Mouse (Mus musculus) embryonic facial prominence, embryonic 14.5 days (tissue): ENCODE data around the gene Fhit. TPM values are rescaled to one million over a fixed set of nuclear protein-coding genes. Genes with fewer than 3 reads are reported as not detected.

ENCODE experiments used
- ATAC-seq: fragments of 200-750 bp; cut with Nextera tagmentation; 2 replicates; pipeline ENCODE4 v1.8.0; 2017; ENCODE audit warnings: low read depth, moderate number of reproducible peaks, moderate TSS enrichment
- DNase-seq: peaks from one replicate; pipeline ENCODE4 v3.0.0-alpha.2; 2015; ENCODE audit warnings: low spot score
- H3K27ac ChIP-seq: fragments of 300-500 bp; sonication (generic); replicated peaks from 2 replicates; pipeline ENCODE4 v1.5.1; 2014; ENCODE audit warnings: low read depth, mild to moderate bottlenecking, low read length, moderate library complexity
- H3K27me3 ChIP-seq: fragments of 300-500 bp; sonication (generic); replicated peaks from 2 replicates; pipeline ENCODE4 v1.6.1; 2014; ENCODE audit warnings: low read length; ENCODE audit not compliant: control insufficient read depth, insufficient read depth
- H3K36me3 ChIP-seq: fragments of 300-500 bp; sonication (generic); 2 replicates; pipeline ENCODE4 v1.6.1; 2014; ENCODE audit warnings: low read length, mixed read lengths; ENCODE audit not compliant: control insufficient read depth, insufficient read depth
- H3K4me1 ChIP-seq: fragments of 300-500 bp; sonication (generic); 2 replicates; pipeline ENCODE4 v1.6.1; 2014; ENCODE audit warnings: antibody characterized with exemption, low read length; ENCODE audit not compliant: control insufficient read depth, insufficient read depth
- H3K4me2 ChIP-seq: fragments of 300-500 bp; sonication (generic); 2 replicates; pipeline ENCODE4 v1.6.1; 2014; ENCODE audit warnings: low read depth, mild to moderate bottlenecking, low read length, moderate library complexity, mixed read lengths
- H3K4me3 ChIP-seq: fragments of 300-500 bp; sonication (generic); 2 replicates; pipeline ENCODE4 v1.5.1; 2014; ENCODE audit warnings: low read depth, mild to moderate bottlenecking, low read length
- H3K9ac ChIP-seq: fragments of 300-500 bp; sonication (generic); 2 replicates; pipeline ENCODE4 v1.6.1; 2014; ENCODE audit warnings: low read depth, mild to moderate bottlenecking, low read length, moderate library complexity, mixed read lengths
- H3K9me3 ChIP-seq: fragments of 300-500 bp; sonication (generic); 2 replicates; pipeline ENCODE4 v1.6.1; 2016; ENCODE audit warnings: low read length; ENCODE audit not compliant: control insufficient read depth
- WGBS: fragments of 180-500 bp; shearing (Covaris S2); extraction: QIAGEN DNeasy Blood & Tissue Kit; methylation state at CpG from one replicate; pipeline ENCODE4 v1.1.7; 2014; 5-methylcytosine and 5-hydroxymethylcytosine counted together
- polyA plus RNA-seq: library from polyadenylated mRNA; unstranded; fragments of >200 nt; fragmentation: Nextera tagmentation; extraction: Ambion mirVana; gene quantifications from 2 replicates; pipeline ENCODE4 v1.2.1, GENCODE M21; 2014

The Fhit gene
- polyA plus RNA-seq, 1 experiment from 2014 or later = 8.1 TPM

- no peaks in the 10 kb centered on the region for H3K9me3 ChIP-seq
- H3K27ac ChIP-seq = no peak overlapping the region
- no peaks in the 10 kb centered on the region for H3K4me1 ChIP-seq
- no peak for ATAC-seq
- DNase-seq = no peak
- 64% methylated on average over 2 of the region's 2 CpGs for WGBS
- H3K4me2 ChIP-seq = no peak overlapping the region
- H3K27me3 ChIP-seq = no peaks in the 10 kb centered on the region
- H3K36me3 ChIP-seq = no peaks in the 10 kb centered on the region
- no peak overlapping the region for H3K4me3 ChIP-seq
- no peak overlapping the region for H3K9ac ChIP-seq
Measured at GRCm38 (mm10) chr14:9688664-9689257, 1473.1 kb downstream of the Fhit start.

- H3K9me3 ChIP-seq = no peaks in the 10 kb centered on the region
- DNase-seq (no peak), ATAC-seq (no peak)
- no peak overlapping the region for H3K9ac ChIP-seq
- no peak overlapping the region for H3K4me2 ChIP-seq
- H3K27ac ChIP-seq = no peak overlapping the region
- no peak overlapping the region for H3K4me3 ChIP-seq
- no peaks in the 10 kb centered on the region for H3K36me3 ChIP-seq
- 85% methylated on average over 1 of the region's 1 CpGs for WGBS
- no peaks in the 10 kb centered on the region for H3K27me3 ChIP-seq
- H3K4me1 ChIP-seq = no peaks in the 10 kb centered on the region
Measured at GRCm38 (mm10) chr14:9684362-9684761, 1477.5 kb downstream of the Fhit start.

DNA sequence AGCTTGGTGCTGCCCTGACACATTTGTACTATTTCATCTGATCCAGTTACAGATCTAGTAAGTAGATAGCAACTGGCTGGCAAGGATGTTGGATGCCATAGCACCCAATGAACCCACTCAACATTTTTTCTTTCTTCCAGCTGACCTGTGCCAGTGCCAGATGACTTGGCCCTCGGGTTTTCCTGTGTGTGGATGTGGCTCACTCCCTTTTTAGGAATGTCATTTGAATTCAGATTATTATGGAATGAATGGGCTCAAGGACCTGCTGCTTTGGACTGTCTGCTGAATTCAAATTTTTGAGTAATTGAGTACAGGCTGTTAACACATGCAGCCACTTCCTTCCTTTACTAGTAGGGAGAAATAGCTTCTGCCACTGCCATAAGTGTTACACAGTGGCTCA is 1489.1 kb downstream of the Fhit start:
- 52% methylated on average over 1 of the region's 1 CpGs for WGBS
- no peak for DNase-seq

GRCm38 (mm10) chr14:9671776-9672175 is 1490.1 kb downstream of the Fhit start:
- ATAC-seq = no peak
- no peaks in the 10 kb centered on the region for H3K27me3 ChIP-seq
- 64% methylated on average over 3 of the region's 3 CpGs for WGBS
- DNase-seq = no peak
- no peaks in the 10 kb centered on the region for H3K36me3 ChIP-seq
- 0 out of 2 replicates have a peak, but pooled peaks cover 7% of the 10 kb centered on the region for H3K9me3 ChIP-seq
- H3K4me3 ChIP-seq = no peak overlapping the region
- no peak overlapping the region for H3K9ac ChIP-seq
- no peak overlapping the region for H3K27ac ChIP-seq
- no peaks in the 10 kb centered on the region for H3K4me1 ChIP-seq
- no peak overlapping the region for H3K4me2 ChIP-seq

More for the DNA sequence above, 1489.1 kb downstream of the Fhit start:
- H3K27ac ChIP-seq = no peak overlapping the region
- H3K4me2 ChIP-seq = no peak overlapping the region
- H3K27me3 ChIP-seq = no peaks in the 10 kb centered on the region
- H3K9ac ChIP-seq = no peak overlapping the region
- no peaks in the 10 kb centered on the region for H3K4me1 ChIP-seq
- no peaks in the 10 kb centered on the region for H3K36me3 ChIP-seq
- 0 out of 2 replicates have a peak, but pooled peaks cover 7% of the 10 kb centered on the region for H3K9me3 ChIP-seq
- ATAC-seq = no peak
- H3K4me3 ChIP-seq = no peak overlapping the region

- Histone ChIP-seq H3K9me3 (0 out of 2 replicates have a peak, but pooled peaks cover 7% of the 10 kb centered on the region), H3K27ac (no peak overlapping the region), H3K27me3 (no peaks in the 10 kb centered on the region), H3K36me3 (no peaks in the 10 kb centered on the region), H3K9ac (no peak overlapping the region), H3K4me3 (no peak overlapping the region), H3K4me1 (no peaks in the 10 kb centered on the region), H3K4me2 (no peak overlapping the region)
- no peak for ATAC-seq
- DNase-seq = no peak
- 94% methylated on average over 1 of the region's 1 CpGs for WGBS
Measured at GRCm38 (mm10) chr14:9669766-9670165, 1492.1 kb downstream of the Fhit start.

DNA sequence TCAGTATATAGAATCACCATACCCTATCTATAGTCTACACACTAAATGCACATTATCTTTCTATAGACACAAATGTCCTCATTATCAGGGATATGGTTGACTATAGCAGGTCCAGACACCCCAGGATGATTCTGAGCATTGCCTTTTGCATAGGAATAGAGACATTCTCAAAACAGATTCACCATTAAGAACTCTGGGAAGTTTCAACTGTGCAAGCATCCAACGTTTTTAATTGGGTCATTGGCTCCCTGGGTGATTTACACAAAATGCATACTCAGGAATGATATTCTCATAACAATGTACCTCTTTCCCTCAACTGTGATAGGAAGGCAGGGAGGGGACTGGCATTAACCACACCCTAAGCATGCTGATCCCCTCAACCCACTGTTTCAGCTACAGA is 1503.4 kb downstream of the Fhit start:
- DNase-seq (no peak), ATAC-seq (no peak)
- Histone ChIP-seq H3K27me3 (no peaks in the 10 kb centered on the region), H3K4me3 (no peak overlapping the region), H3K36me3 (no peaks in the 10 kb centered on the region), H3K9me3 (no peaks in the 10 kb centered on the region), H3K4me1 (no peaks in the 10 kb centered on the region), H3K9ac (no peak overlapping the region), H3K4me2 (no peak overlapping the region), H3K27ac (no peak overlapping the region)
- 53% methylated on average over 1 of the region's 1 CpGs for WGBS

DNA sequence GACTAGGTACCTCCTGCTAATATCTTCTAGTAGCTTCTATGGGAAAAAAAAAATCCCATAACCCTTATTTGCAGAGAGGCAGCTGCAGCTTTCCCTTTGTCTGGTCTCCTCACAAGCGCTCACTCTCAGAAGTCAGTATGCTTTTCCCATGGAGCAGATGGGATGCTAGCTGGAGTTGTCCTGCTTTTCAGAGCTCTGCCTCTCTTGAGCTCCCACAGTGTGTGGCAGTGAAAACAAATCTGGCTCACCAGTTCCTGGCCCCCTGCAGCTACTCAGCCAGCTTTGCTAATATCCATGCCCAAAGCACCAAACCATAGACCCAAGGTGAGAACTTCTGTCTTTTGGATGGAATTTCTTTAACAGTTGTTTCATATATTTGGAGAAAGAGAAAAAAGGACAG is 1510.4 kb downstream of the Fhit start:
- H3K4me3 ChIP-seq = no peak overlapping the region
- no peak overlapping the region for H3K27ac ChIP-seq
- no peaks in the 10 kb centered on the region for H3K4me1 ChIP-seq
- H3K9me3 ChIP-seq = no peaks in the 10 kb centered on the region
- H3K9ac ChIP-seq = no peak overlapping the region
- H3K36me3 ChIP-seq = no peaks in the 10 kb centered on the region
- 69% methylated on average over 1 of the region's 1 CpGs for WGBS
- DNase-seq (no peak), ATAC-seq (no peak)
- no peak overlapping the region for H3K4me2 ChIP-seq
- no peaks in the 10 kb centered on the region for H3K27me3 ChIP-seq

DNA sequence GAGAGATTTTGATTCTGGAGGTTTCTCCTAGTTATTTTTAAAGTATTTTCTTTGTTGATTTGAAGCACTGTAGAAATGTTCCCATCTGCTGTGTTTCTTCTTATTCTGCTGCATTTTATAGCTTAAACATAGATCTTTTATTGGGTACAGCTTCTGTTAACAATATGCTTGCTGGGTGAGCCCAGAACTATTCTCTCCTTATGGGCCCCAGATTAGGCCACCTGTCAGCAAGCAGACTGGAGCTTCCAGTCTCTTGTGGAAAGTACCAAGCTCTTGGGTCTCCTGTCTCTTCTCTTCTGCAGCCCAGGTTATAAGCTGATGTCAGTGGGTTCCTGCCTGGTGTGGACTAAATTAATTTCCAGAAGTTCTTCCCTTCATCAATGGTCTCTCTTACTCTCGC is 1513.4 kb downstream of the Fhit start:
- Histone ChIP-seq H3K4me3 (no peak overlapping the region), H3K27ac (no peak overlapping the region), H3K4me2 (no peak overlapping the region), H3K9ac (no peak overlapping the region), H3K9me3 (no peaks in the 10 kb centered on the region), H3K36me3 (no peaks in the 10 kb centered on the region), H3K27me3 (no peaks in the 10 kb centered on the region), H3K4me1 (peaks cover 4% of the 10 kb centered on the region; the same call in 1 of the 2 replicates)
- DNase-seq = no peak
- 88% methylated on average over 1 of the region's 1 CpGs for WGBS
- ATAC-seq = no peak

GRCm38 (mm10) chr14:9646233-9646632 is 1515.6 kb downstream of the Fhit start:
- WGBS = 89% methylated on average over 7 of the region's 7 CpGs

More at GRCm38 (mm10) chr14:9646233-9646632, 1515.6 kb downstream of the Fhit start:
- Histone ChIP-seq H3K27ac (no peak overlapping the region), H3K27me3 (no peaks in the 10 kb centered on the region), H3K4me2 (no peak overlapping the region), H3K4me1 (peaks cover 4% of the 10 kb centered on the region; the same call in 1 of the 2 replicates), H3K36me3 (no peaks in the 10 kb centered on the region), H3K9me3 (no peaks in the 10 kb centered on the region), H3K4me3 (no peak overlapping the region), H3K9ac (no peak overlapping the region)
- ATAC-seq (no peak), DNase-seq (no peak)
